Mouse (Mus musculus) neutrophil, adult 5-6 weeks (primary cell): ENCODE results near the gene Pcsk5. TPM values are rescaled to one million over a fixed set of nuclear protein-coding genes. Genes with fewer than 3 reads are reported as not detected.

Source experiments
- ATAC-seq: fragments of 151-379, 151-347 bp; 2 replicates; pipeline ENCODE4 v1.8.0; 2017; ENCODE audit warnings: mild to moderate bottlenecking, moderate TSS enrichment; ENCODE audit not compliant: insufficient number of reproducible peaks, poor library complexity, low FRiP score, severe bottlenecking; ENCODE audit errors: extremely low read depth
- total RNA-seq: library from RNA; stranded (forward); fragments of 200-1000 nt; gene quantifications from 2 replicates; pipeline ENCODE4 v1.2.3, GENCODE M21; 2017

Pcsk5 gene
- total RNA-seq, 1 experiment from 2014 or later = not detected

DNA sequence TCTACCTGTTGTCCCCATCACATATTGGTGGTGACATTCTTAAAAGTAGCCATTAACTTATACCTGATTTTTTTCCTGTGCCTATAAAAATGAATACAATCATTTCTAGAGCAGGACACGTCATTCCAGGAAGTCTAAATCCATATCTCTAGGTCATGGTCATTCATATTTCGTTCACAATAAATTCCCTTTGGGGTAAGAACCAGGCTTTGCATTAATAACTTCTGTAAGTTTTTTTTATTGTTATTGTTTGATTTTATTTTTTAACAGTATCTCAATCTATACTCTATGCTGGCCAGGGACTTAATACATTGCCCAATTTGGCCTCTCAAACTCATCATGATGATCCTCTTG lies 408.9 kb downstream of the Pcsk5 start:
- no peak for ATAC-seq

- ATAC-seq = no peak
Observed at GRCm38 (mm10) chr19:17427824-17428560, 409.4 kb downstream of the Pcsk5 start.

- ATAC-seq = no peak
Observed at GRCm38 (mm10) chr19:17423306-17423705, 414.1 kb downstream of the Pcsk5 start.

DNA sequence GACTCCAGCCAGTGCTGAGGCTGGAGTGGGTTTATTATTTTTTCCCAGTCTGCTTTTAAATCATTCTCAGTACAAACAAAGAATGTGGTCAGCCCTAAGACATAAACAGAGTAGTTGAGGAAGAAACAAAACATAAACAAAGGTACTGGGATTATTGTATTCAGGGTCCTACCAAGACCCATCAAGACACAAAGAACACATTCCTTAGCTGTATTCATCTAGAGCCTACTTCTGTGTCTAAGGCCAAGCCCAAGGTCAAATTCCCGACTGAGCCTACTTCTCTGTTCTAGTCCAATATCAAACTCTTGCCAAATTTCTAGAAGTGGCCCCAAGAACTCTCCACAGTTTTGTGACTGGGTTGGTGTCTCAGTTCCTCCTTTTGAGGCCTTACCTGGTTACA lies 419.6 kb downstream of the Pcsk5 start:
- ATAC-seq = no peak

GRCm38 (mm10) chr19:17412915-17413459 lies 424.4 kb downstream of the Pcsk5 start:
- no peak for ATAC-seq

DNA sequence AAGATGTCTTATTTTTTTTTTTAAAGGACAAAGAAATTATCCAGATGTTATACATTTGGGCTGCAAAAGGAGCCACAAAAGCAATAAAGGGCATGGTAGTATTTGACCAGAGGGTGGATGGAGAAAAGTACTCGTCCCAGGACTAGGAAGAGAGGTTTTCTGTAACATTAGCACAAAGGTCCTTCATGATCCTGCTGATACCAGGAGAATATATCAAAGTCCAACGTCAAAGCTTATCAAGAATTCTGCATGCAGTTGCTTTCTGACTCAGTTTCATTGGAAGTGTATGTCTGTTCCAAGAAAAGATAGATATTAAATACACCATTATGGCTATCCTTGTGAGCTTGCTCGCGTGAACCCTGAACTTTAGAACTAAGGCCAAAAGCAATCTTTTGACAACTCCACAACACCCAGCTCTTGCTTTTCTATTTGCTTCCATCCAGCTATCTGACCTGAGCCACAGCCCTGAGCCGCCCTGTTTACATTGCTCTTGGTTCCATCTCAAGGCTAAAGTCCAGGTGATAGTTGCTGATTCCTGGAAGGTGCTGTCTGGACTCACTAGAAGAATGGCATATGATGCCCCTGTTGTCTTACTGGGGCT lies 426.9 kb downstream of the Pcsk5 start:
- no peak for ATAC-seq

- no peak for ATAC-seq
Observed at GRCm38 (mm10) chr19:17409351-17409750, 428.1 kb downstream of the Pcsk5 start.

DNA sequence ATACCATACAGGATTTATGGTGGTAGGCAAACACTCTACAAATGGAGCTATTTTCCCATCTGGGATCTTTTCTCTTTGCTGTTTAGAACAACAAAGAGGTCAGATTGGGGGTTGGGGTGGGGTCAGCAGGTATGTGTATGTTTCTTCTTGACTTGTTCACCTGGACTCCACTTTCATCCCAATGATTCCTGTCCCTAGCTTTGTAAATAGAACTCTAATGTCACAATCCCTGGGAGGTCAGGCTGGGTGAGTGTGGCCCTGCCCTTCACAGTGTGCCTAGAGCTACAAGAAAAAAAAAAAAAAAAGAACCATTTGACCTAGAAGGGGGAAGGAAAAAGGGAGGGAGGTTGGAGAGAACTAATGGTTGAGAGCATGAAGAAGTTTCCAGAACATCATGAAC lies 428.8 kb downstream of the Pcsk5 start:
- ATAC-seq = no peak

DNA sequence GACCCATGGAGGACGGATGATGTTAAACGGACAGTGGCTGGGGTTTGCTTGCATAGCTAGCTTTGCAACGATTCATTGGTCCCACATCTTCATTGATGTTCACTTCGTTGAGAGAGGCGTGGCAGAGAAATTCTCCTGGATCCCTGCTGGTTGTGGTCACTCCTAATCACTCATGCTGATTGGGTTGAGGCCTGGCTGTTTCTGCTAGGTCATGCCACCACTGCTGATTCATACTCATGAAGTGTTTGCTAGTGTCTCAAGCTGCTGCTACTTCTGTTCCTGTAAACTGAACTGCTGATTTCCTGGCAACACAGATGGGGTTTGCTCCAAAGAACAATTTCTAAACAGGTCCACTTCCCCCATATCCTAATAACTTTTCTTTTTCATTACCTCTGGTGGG lies 430.6 kb downstream of the Pcsk5 start:
- no peak for ATAC-seq

DNA sequence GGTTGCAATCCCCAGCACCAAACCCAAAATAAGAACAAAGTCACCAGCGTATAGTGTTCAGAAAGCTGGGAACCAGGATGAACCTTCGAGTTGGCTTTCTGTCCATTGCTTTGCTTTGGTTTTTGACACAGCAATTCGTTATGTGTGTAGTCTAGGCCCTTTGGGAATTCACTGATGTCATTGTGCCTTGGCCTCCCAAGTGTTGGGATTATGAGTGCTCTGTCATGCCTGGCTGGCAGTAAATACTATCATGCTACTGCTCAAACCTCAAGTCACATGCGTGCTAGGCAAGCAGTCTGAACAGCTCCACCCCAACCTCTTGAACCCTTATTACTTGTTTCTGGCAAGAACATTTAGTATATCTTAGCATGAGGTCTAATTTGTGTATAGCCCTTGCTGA lies 434.3 kb downstream of the Pcsk5 start:
- no peak for ATAC-seq

- ATAC-seq = no peak
Observed at GRCm38 (mm10) chr19:17400571-17400970, 436.9 kb downstream of the Pcsk5 start.

DNA sequence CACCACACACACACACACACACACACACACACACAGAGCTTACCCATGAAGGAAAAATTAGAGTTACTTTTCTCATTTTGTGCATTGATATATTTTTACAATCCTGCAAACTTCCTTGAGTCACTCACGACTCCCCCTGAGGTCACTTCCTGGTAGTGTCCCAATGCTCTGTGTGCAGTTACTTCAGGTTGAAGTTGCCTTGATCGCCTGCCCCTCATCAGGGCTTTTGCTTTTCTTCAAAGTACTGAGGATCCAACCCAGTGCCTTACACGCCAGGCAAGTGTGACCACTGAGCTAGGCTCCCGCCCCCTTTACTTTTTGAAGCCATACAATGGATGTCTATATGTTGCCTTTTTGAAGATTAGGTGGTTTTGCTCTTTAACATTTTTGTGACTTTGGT lies 437.5 kb downstream of the Pcsk5 start:
- no peak for ATAC-seq

DNA sequence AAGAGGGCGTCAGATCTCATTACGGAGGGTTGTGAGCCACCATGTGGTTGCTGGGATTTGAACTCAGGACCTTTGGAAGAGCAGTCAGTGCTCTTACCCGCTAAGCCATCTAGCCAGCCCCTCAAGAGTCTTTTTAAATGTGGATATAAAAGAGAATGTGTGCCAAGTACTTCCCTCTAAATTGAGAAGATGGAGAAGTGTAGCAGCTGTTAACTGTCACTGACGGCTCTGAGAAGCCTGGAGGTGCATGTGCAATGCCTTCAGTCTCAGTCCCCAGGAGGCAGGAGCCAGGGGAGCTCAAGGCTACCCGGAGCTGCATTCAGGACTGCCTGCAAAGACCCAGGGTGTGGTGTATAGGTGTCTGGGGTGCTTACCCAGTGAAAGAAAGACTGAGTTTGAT lies 439.5 kb downstream of the Pcsk5 start:
- no peak for ATAC-seq

DNA sequence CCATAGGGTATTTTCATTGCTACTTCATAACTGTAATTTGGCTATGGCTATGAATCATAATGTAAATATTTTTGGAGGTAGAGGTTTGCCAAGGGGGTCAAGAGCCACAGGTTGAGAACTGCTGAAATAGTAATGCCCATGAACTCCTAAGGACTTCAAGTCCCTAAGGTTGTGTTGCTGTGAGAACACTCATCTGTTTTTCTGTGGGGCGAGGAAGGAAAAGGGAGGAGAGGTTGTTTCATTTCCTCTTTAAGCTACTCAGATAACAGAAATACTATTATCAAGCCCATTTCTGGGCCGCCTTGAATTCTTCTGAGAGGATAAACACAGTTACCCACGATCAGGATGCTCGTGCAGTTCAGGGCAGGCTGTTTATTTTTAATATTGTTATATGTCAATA lies 440.6 kb downstream of the Pcsk5 start:
- no peak for ATAC-seq

GRCm38 (mm10) chr19:17393841-17394591 lies 443.4 kb downstream of the Pcsk5 start, which contains the start of gene Rfk:
Gene Rfk (plus strand): TSS chr19:17394043.
- peak; percentile 96 for ATAC-seq

GRCm38 (mm10) chr19:17392866-17393265 lies 444.6 kb downstream of the Pcsk5 start:
- no peak for ATAC-seq

DNA sequence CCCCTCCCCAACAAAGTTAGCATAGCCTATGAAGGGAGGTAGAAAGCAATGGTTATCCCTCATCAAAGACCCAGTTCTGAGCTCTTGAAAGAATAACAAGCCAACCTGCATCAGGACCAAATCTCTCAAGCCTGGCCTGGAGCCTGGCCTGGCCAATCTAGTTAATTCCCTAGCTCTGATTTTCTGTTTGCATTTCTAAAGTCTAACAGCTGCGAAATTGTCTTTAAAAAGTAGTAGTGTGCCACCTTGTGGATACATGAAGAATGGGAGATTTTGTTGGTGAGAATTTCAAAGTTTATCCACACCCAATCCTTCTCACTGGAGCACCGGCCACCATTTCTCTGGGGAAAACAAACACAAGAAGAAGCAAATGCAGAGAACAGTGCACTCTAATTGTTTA lies 449.0 kb downstream of the Pcsk5 start:
- peak; percentile 58; the same call in 1 of the 2 replicates for ATAC-seq

DNA sequence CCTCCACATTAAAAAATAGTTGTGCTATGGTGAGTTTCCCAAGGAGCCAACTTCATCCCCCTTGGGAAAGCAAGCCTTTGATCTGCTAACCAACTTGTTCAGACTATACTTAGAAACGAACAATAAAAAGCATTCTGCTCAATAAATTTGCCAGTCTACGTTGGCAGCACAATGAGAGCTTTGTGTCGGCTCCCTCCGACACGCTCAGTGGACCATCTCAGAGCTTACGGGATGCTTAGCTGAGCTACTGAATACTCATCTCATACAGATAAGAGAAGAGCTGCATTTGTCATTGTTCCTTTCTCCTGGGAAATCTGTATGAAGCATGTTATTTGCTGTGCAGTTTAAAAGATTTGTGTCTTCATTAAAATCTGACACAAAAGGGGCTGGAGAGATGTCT lies 451.0 kb downstream of the Pcsk5 start:
- ATAC-seq = no peak

DNA sequence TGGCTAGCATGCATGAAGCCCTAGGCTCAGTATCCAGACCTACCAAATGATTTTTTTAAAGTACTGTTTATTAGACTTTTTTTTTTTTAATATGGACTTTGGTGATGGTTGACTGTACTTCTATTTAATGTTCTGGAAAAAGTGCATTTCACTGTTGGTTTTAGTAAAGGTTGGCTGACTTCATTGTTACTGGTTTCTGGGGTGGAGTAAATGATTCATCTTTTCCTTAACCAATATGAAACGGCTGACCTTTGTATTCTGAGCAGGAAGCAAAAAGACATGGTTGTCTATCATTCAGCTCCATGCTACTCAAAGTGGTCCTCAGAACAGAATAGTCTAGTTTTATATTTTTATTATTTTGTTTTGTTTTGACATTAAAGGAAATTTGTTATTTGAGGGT lies 452.0 kb downstream of the Pcsk5 start:
- no peak for ATAC-seq

DNA sequence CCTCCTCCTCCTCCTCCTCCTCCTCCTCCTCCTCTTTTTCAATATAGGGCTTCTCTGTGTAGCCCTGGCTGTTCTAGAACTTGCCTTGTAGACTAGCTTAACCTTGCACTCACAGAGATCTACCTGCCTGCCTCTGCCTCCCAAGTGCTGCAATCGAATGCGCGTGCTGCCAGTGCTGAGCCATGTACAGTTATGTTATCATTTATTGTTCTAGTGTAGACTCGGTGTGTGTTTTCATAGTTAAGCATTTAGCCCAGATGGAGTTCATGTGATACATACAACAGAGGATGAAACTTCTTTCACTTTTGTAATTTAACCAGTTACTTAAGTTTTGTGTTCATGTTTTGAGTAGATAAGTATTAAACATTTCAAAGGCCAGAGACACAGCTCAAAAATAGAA lies 452.4 kb downstream of the Pcsk5 start:
- no peak for ATAC-seq
